Mouse (Mus musculus): ENCODE data around the gene Hmgb4.

GRCm38 (mm10) chr4:128304049-128304448 is 43.3 kb upstream of the Hmgb4 start:
- TF ChIP-seq EP300 (IDR thresholded peaks at IDR 0.05; ENCODE audit: low read depth) = no peak
- TF ChIP-seq CTCF (IDR thresholded peaks at IDR 0.05; ENCODE audit: low read depth) = no peak

All from liver, embryonic 14.5 days (tissue).